Mouse (Mus musculus): ENCODE results near the gene Fgfr2.

DNA sequence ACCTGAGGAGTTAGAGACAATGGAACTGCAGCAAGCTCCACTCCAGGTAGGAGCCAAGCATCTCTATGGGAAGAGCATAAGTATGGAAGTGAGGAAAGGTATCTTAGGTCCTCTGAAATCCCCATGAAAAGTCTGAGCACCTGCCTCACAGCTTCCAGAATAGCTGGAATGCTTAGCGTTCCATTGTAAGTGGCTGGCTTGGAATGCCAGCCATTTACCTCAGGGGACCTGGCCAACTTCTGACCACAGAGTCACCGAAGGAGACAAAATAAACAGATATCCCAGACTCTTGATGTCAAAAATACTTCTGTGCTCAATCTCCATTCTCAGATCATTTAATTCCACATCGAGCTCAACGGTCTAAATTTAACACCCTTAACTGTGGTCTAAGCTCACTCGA is 2946.1 kb downstream of the Fgfr2 start:
- TF ChIP-seq CTCF (IDR thresholded peaks at IDR 0.05; ENCODE audit: insufficient read depth, low read length), result no peak
- TF ChIP-seq POLR2A (IDR thresholded peaks at IDR 0.05; ENCODE audit: borderline replicate concordance, extremely low read depth, low read depth, low read length), result no peak
